ENCODE assay signal across 23 mouse cellular contexts in the genomic region with DNA sequence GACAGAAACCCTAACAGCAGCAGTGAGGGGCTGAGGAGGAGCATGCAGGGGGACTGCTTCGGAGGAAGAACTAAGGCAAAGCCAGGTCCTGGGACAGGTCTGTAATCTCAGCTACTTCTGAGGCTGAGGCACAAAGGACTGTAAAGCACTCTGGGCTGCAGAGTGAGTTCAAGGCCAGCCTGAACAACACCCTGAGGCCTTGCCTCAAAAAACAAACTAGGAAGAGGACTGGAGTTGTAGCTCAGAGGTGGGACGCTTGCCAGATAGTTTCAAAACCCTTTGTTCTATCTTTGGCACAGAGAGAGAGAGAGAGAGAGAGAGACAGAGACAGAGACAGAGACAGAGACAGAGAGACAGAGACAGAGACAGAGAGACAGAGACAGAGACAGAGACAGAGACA. TPM values are rescaled to one million over a fixed set of nuclear protein-coding genes. Genes with fewer than 3 reads are reported as not detected.
DNase-seq lines count a peak whose midpoint lies in the region; ATAC-seq and TF ChIP-seq lines count a peak whose summit lies in the region.
"Had no signal": no experiment of that assay in that cellular context is flagged by ENCODE, and none has a peak within 500 bp of the region (broad histone marks: within the 10 kb centered on the region; RNA-seq: fewer than 3 reads in every experiment).

No protein-coding gene starts in this region.

- TF ChIP-seq EP300 in lung, postnatal 0 days (IDR thresholded peaks at IDR 0.05) = no peak

- no peak overlapping the region for H3K27ac ChIP-seq in lung, postnatal 0 days (ENCODE audit: low read length)
- no peak overlapping the region for H3K27ac ChIP-seq in heart, embryonic 11.5 days (ENCODE audit: low read depth, low read length)
- H3K27ac ChIP-seq: hindbrain, embryonic 12.5 days; liver, embryonic 14.5 days; midbrain, embryonic 15.5 days; neural tube, embryonic 15.5 days had no signal

- H3K36me3 ChIP-seq in lung, postnatal 0 days (ENCODE audit: insufficient read depth, low read length) = no peaks in the 10 kb centered on the region
- no peaks in the 10 kb centered on the region for H3K36me3 ChIP-seq in heart, embryonic 11.5 days (ENCODE audit: control insufficient read depth, insufficient read depth, low read length)
- H3K36me3 ChIP-seq: hindbrain, embryonic 12.5 days; midbrain, embryonic 15.5 days; neural tube, embryonic 15.5 days had no signal

- 47% methylated on average over 2 of the region's 2 CpGs for WGBS in lung, postnatal 0 days
- 68% methylated on average over 2 of the region's 2 CpGs for WGBS in heart, embryonic 11.5 days (ENCODE audit: insufficient replicate concordance)

- H3K27me3 ChIP-seq in lung, postnatal 0 days (replicated peaks; ENCODE audit: insufficient read depth, low read length) = no peaks in the 10 kb centered on the region
- H3K27me3 ChIP-seq in heart, embryonic 11.5 days (ENCODE audit: control insufficient read depth, insufficient read depth, low read length) = no peaks in the 10 kb centered on the region
- H3K27me3 ChIP-seq: midbrain, embryonic 15.5 days; neural tube, embryonic 15.5 days had no signal

- H3K9me3 ChIP-seq in lung, postnatal 0 days (ENCODE audit: low read length) = no peaks in the 10 kb centered on the region
- H3K9me3 ChIP-seq in heart, embryonic 11.5 days (replicated peaks; ENCODE audit: control insufficient read depth, low read length) = no peaks in the 10 kb centered on the region; the same call in 1 of the 2 replicates
- H3K9me3 ChIP-seq: hindbrain, embryonic 12.5 days; midbrain, embryonic 15.5 days; neural tube, embryonic 15.5 days had no signal

- H3K4me1 ChIP-seq in lung, postnatal 0 days (ENCODE audit: insufficient read depth, low read depth, low read length) = peaks cover 5% of the 10 kb centered on the region; the same call in 1 of the 2 replicates
- peaks cover 8% of the 10 kb centered on the region for H3K4me1 ChIP-seq in heart, embryonic 11.5 days (ENCODE audit: control insufficient read depth, insufficient read depth, low read length)

- DNase-seq in lung, postnatal 10 days = peak; percentile 34
- DNase-seq in lung, postnatal 0 days (ENCODE audit: low spot score) = no peak
- peak; percentile 61 for DNase-seq in adipocyte (ENCODE audit: low spot score)
- DNase-seq in adrenal gland, postnatal 10 days = peak; percentile 73
- peak; percentile 44 for DNase-seq in testis, postnatal 14 days (ENCODE audit: low spot score)
- DNase-seq in kidney, postnatal 4 days = no peak
- DNase-seq: cerebellum, adult 11-12 months; cerebellum, postnatal 14 days; embryo, embryonic 11 days; gastrocnemius, postnatal 25 days; heart, postnatal 10 days; kidney, adult 8-10 months; kidney, postnatal 36 days; lung, postnatal 14 days had no signal

- no peak overlapping the region for H3K4me2 ChIP-seq in lung, postnatal 0 days (replicated peaks; ENCODE audit: low read depth, low read length)
- no peak overlapping the region for H3K4me2 ChIP-seq in heart, embryonic 11.5 days
- H3K4me2 ChIP-seq: hindbrain, embryonic 12.5 days; midbrain, embryonic 15.5 days; neural tube, embryonic 15.5 days had no signal

- no peak for ATAC-seq in lung, postnatal 0 days
- ATAC-seq in heart, embryonic 11.5 days (replicated peaks; ENCODE audit: insufficient number of reproducible peaks, low FRiP score, low TSS enrichment) = no peak
- ATAC-seq: activated CD4-positive, CD25-positive, alpha-beta regulatory T cell, adult 4 months; forebrain, embryonic 16.5 days; inflammation-experienced regulatory T-cells, adult 6 months; midbrain, embryonic 15.5 days had no signal

- no peak overlapping the region for H3K4me3 ChIP-seq in lung, postnatal 0 days (ENCODE audit: low read depth, low read length)
- no peak overlapping the region for H3K4me3 ChIP-seq in heart, embryonic 11.5 days (ENCODE audit: low read depth, low read length)
- H3K4me3 ChIP-seq: hindbrain, embryonic 12.5 days; megakaryocyte, embryonic 14.5 days; midbrain, embryonic 15.5 days; neural tube, embryonic 15.5 days had no signal

- TF ChIP-seq CTCF in lung, postnatal 0 days (IDR thresholded peaks at IDR 0.05) = no peak

- no peak overlapping the region for H3K9ac ChIP-seq in lung, postnatal 0 days (replicated peaks; ENCODE audit: low read depth)
- no peak overlapping the region for H3K9ac ChIP-seq in heart, embryonic 11.5 days (ENCODE audit: low read depth, low read length)
- H3K9ac ChIP-seq: hindbrain, embryonic 12.5 days; liver, embryonic 14.5 days; midbrain, embryonic 15.5 days; neural tube, embryonic 15.5 days had no signal

RNA-seq across cellular contexts. Expression of a gene that starts 24.2 kb away (rescaled TPM):
- 22.9 and 28.4 TPM in 2 replicates for polyA plus RNA-seq in lung, postnatal 0 days (2015; fragmentation: Nextera tagmentation; extraction: Ambion mirVana)
- total RNA-seq in adrenal gland, postnatal 10 days (2021) = 10 to 100 TPM; 18.0 to 20.4 TPM
- polyA plus RNA-seq in heart, embryonic 11.5 days (2014; fragmentation: Nextera tagmentation; extraction: Ambion mirVana) = 31.0 and 31.1 TPM in 2 replicates

RNA-seq across cellular contexts. Expression of a gene that starts 53.9 kb away (rescaled TPM):
- polyA plus RNA-seq in lung, postnatal 0 days (2015; fragmentation: Nextera tagmentation; extraction: Ambion mirVana) = 4.3 and 7.5 TPM in 2 replicates
- 10 to 100 TPM; 32.0 to 47.2 TPM for total RNA-seq in adrenal gland, postnatal 10 days (2021)
- polyA plus RNA-seq in heart, embryonic 11.5 days (2014; fragmentation: Nextera tagmentation; extraction: Ambion mirVana) = 17.0 and 18.4 TPM in 2 replicates

Comparison
In these comparisons a context has a peak if more than half of its experiments do, and no peak if none do; other contexts are left out.
1. DNase-seq: peak in lung, postnatal 10 days (single experiment), adipocyte (single experiment), adrenal gland, postnatal 10 days (single experiment) and testis, postnatal 14 days (single experiment); none in lung, postnatal 0 days (single experiment) and kidney, postnatal 4 days (0 of 2).